Mouse (Mus musculus) gastrocnemius, adult 18-20 months (tissue): ENCODE measurements around the gene Mpzl3. TPM values are rescaled to one million over a fixed set of nuclear protein-coding genes. Genes with fewer than 3 reads are reported as not detected.

Experiments used
- DNase-seq: peaks from one replicate; pipeline ENCODE4 v3.0.0; 2021; ENCODE audit warnings: low spot score
- total RNA-seq, 2 experiments: library from RNA; stranded (reverse); gene quantifications; 2 replicates each; pipeline ENCODE4 v1.2.3; 2021

Gene Mpzl3
- total RNA-seq, 2 experiments from 2014 or later, result 1.6 to 2.1 TPM

DNA sequence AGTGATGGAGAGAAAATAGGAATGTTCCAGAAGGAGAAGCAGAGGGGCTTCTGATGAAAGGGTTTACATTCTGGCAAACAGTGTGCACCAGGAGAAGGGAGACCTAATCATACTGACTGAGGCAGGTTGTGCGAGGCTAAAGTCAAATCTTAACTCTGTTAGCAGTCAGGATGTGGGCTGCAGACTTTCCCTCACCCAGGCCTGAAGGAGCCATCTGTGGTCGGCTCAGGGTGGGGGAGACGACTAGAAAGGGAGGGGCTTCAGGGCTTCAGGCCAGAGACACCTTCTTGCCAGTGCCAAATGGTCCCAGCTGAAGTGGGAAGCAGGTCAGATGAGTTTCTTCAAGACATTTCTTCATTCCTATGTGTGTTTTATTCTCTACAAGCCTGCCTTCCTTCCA lies 43.4 kb downstream of the Mpzl3 start:
- DNase-seq, result no peak

DNA sequence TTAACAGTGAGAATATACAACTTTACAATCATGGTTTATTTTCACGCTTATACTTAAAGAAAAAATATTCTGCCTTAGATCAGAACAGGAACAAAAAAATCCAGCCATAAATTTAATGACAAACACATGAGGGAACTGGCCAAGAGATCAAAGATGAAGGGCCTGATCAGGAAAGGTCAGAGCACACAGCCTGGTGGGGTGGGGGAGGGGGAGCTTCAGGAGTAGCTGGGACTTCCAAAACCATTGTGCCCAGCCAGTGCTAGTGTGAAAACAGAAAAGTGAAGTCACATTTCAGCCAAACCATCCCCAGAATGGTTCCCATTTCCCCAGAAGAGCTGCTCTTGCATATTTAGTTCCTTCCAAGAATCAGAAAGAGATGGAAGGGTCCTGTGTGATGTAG lies 47.5 kb downstream of the Mpzl3 start:
- DNase-seq, result no peak

DNA sequence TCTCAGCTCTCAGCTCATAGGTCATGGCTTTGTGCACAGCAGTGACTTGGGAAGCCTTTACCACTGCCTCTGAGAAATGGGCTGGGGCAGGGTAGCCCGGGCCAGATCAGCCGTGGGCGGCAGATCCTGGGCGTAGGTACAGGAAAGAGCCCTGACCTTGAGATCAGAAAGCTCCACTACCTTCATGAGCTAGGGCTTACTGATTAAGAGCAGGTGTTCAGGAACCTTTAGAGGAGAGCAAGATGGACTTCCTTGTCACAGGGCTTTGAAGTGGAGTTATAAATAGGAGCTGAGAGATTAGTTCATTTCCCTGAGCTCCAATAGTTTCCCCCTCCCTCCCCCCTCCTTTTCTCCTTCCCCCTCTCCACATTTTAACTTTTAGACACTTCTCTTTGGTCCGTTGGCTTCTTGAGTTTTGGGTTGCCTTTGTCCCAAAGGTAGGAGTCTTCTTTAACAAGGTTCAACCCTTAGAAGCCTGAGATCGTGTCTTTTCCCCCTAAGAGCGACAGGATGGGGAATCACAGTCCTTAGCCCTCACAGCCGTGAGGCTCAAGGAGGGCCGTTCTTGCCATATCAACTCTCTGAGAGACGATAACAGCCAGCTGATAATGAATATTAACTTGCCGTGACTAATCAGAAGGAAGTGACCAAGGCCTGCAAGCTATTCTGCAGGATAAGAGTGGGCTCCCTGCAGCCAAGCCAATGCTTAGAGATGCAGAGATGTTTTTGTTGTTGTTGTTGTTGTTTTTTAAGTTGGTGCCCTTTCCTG lies 48.4 kb downstream of the Mpzl3 start:
- DNase-seq, result no peak

DNA sequence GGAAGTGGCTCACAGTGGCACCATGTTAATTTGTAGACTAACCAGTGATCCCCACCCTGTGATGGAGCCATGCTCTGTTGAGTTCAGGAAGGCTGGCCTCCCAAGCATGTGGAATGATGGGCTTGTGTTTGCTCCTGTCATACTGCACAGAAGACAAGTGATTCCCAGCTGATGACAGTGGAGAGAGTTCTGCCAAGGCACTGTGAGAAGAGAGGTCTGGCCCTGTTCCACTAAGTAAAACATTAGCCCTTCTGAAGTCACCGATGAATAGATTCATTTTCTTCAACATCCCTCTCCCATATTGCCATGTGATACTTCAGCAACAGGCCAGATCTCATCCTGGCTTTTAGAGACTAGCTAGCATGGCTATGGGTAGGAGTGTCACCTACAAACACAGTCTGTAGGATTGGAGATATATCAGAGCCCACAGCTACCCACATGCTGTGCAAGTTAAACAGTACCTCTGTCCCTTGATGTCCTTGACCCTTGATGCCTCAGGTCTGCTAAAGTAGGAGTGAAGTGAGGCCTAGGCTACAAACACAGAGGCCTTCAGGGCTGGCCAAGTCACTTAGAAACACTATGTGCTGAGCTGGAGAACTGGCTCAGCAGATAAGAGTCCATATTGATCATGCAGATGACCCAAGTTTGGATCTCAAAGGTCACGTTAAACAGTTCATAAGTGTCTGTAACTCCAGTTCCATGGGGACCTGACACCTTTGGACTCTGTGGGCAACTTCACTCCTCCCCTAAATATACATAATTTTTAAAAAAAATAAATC lies 50.8 kb downstream of the Mpzl3 start:
- DNase-seq, result no peak

DNA sequence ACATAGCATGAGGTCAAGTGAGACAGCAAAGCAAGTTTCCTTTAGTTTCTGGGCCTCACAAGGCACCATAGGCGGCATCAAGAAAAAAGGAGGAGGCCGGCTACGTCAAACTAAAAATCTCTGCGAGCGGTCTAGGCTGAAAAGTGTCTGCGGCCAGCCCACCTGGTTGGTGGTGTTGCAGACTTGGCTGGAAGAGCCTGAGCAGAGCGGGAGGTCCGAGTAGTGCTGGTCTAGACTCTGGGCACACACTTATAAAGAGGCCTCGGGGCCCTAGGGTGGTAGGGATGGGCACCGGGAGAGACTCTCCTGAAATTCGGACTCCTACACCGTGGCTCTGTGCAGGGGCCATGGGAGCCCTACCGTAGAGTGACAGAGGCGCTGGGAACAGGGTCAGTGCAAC lies 60.7 kb downstream of the Mpzl3 start:
- DNase-seq, result no peak

DNA sequence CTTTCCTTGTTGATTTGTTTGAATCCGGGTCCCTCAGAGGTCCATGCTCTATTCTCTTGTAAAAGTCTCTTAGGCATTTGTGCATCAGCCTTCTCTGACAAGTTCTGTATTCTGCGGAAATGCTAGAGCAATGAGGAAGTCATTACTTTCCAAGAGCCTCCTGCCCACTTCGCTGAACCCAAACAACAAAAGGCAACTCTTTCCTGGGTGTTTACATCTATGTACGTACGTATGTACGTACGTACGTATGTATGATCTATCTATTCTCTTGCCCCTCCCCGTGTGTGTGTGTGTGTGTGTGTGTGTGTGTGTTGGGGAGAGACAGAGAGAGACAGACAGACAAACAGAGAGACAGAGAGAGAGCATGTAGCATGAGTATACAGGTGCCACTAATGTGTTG lies 61.8 kb downstream of the Mpzl3 start:
- DNase-seq, result no peak

DNA sequence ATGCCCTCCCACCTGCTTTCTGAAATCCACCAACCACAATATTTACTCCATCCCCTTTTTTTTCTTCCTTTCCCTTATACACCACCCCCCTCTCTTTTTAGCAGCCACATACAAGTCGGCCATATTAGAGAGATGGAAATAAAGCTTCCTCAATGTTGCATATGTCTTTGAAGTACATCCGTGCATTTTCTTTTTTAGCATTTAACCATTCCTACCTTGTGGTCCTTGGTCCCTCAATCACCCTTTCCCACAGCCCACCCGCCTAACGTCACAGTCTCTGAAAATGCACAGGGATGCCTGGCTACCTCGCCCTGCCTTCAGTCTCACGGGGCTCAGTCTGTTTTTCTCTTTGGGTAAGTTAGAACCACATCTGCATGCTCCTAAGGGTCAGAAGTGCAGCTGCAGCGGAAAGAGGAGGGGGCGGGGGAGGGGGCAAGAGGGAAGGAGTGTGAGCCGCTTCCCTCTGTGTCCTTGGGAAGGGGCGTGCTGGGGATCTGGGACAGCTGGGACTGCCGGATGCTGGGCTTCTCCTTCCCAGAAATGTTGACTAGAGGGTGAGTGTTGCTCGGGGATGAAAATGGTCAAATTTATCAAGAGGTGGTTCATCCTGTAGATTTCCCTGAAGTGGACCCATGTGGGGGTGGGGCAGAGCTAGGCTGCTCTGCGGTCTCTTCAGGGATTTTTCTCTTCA lies 62.9 kb downstream of the Mpzl3 start, which contains the start of gene Scn2b:
Scn2b (plus strand) TSS at position 42 of the 691 bp plus-strand sequence.
- DNase-seq, result no peak

DNA sequence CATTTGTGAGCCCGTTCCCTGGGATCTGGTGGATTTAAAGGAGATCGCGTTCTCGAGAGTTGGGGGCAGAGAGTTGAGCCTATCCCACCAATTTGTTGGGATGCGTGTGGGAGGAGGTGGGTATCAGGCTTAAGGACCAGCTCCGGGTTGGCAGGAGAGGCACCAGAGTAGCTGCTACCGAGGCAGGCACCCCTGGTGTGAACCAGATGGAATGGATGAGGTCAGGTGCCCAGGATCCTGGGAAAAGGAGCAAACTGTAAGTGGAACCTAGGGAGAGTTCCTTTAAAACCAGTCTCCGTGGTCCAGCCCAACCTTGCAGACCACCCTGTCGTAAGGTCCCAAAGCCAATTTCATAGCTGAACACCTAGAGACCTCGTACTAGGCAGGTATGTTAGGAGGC lies 63.6 kb downstream of the Mpzl3 start:
- DNase-seq, result no peak

DNA sequence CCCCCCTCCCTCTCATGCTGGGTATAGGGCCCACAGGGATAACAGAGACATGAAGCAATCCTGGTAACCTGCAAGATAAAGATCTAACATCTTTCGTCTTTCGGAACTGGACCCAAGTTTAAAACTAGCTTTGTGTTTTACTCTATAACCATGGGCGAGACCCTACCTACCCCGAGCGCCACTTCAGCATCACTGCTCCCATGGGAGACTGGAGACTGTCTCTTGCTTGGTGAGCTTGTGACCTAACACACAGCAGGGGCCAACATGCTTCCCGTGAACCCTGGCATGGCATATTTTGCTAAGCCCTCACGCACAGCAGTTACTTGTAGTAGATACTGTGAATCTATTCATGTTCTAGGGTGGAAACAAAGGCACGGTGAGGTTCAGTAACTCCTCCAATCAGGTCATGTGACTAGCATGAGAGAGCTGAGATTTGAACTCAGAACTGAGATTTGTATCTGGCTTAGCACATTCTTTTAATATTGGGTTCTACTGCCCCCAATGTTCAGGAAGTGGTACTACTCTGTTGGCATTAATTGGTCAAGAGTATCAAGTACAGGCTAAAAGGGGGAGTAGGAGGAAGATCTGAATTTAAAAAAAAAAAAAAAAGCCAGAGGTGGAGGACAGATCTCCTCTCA lies 64.4 kb downstream of the Mpzl3 start:
- no peak for DNase-seq

DNA sequence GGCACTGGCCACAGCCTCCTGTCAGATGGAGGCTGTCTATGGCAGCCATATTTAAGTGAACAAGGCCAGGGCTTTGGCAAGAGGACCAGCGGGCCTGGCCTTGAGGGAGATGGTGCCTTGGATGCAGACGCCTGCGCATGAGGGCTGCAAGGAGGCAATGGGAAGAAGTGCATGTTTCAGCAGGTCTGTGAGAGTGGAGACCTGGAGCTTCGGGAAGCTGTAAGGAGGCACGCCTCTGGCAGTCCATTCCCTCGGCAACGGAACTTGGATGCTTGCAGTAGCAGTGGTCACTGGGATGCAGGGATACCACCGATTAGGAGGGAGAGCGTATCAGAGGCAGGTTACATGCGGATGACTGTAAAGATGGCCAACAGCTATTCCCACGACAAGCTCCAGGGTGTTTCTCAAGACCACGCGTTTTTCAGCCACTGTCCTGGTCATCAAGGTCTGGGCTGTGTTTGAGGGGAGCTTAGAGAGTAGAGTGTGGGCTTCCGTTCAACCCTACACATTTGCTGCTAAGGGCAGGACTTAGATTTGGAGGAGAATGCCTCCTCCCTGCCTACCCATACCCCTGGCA lies 65.1 kb downstream of the Mpzl3 start:
- no peak for DNase-seq

DNA sequence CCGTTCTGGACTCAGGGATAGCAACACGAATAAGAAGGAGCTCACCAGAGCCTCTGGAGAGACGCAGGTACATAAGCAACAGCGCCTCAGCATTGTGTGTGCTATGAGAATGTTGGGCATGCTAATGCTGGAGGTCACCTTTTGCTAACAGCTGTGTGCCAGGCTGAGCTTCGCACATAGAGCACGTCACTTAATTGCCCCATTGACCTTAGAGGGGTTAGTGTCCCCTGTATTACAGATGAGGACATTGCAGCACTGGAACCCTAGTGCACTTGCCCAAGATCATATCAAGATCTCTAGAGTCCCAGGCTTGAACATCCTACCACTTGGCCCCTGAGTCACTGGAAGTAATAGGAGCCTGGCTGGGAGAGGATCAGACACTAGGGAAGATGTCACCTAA lies 65.6 kb downstream of the Mpzl3 start:
- no peak for DNase-seq

DNA sequence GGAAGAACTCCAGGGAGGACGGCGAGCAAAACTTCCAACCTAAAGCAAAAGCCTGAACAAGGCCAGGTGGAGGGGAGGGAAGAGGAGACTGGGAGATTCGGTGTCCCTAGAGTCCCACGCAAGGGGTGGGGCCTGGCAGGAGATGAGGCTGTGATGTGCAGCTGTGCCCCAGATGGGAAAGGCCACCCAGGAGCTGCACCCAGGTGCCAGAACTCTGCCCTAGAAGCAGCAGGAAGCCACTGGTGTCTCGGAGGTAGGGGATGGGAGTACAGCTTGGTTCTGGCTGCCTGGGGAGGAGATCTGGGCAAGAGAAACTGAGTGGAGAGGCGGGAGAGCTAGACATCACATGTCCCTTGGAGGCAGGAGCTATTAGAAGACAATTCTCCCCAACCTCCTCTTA lies 66.0 kb downstream of the Mpzl3 start:
- DNase-seq, result no peak

DNA sequence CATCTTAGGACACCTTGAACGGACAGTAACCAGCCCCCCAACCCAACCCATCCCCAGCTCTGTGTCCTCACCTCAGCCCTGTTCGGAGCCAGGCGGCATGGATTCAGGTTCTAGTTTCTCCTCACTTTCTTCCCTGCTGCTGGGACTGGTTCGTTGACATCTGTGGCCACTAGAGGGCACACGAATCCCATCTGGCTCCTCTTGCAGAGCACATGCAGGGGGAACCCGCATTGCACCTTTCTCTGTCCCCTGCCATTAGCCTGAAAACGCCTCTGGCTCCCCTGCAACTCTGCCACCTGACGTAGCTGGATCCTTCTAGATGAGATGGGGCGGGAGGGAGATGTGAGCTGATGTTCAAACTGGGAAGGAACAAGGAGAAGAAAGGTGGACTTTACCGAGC lies 66.8 kb downstream of the Mpzl3 start:
- DNase-seq, result peak; percentile 79

DNA sequence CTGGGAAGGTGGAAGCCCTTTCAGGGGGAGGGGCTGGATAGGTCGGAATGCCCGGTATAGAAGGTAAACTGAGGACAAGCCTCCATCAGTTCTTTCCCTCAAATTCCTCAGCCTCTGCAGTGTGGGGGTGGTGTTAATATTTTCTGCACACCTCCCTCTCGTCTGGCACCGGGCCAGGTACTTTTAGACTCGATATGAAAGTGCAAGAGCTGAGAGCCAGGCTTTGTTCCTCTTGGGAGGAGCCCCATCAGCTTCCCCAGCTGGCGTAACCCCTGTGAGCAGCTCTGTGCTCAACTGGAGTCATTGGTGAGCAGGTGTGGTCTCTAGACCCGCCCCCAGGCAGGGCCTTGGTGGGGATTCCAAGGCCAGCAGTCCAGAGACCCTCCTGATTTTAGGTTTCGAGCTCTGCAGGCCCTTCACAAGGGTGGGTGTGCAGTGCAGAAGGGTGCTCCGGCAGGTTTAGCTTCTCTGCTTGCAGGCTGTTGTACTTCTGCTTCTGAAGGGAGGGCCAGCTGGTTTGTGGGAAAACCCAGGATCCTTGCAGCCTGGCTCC lies 67.3 kb downstream of the Mpzl3 start:
- DNase-seq, result no peak

DNA sequence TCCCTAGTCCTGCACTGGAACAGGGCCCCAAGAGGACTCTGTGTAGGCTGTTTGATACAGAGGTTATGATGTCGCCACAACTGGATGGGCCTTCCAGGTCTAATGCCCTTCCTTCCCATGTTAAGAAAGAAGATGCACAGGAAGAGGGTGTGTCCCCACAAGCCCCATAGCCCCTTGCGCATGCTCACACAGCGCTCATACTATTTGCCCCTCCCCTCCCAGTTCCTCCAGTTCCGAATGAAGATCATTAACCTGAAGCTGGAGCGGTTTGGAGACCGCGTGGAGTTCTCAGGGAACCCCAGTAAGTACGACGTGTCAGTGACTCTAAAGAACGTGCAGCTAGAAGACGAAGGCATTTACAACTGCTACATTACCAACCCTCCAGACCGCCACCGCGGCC lies 70.2 kb downstream of the Mpzl3 start:
- no peak for DNase-seq

DNA sequence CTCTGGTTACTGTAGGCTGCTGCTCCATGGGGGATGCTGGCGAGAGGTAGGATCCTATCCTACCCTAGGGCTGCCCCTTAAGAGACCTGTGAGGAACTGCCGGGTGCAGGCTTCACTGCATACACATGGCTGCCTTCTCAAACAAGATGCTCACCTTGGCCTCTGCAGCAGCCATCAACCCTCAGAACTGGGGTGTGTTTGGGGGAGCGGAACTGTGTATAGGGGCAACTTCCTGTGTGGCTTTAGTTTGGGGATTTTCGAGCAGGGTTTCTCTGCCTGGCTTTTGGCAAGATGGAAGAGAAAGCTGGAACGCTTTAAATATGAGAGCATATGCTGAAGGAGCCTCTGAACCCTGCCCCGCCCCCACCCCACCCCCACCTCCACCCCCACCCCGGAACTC lies 72.0 kb downstream of the Mpzl3 start:
- no peak for DNase-seq

Other genes with a start within 250 kb of the Mpzl3 start
- 10 to 100 TPM; 16.4 to 19.5 TPM for gene Kmt2a, start 173.9 kb upstream of the Mpzl3 start, total RNA-seq
- 100 to 1,000 TPM; 671 to 820 TPM for gene Atp5l, start 134.4 kb upstream of the Mpzl3 start, total RNA-seq
- gene Ube4a, start 89.6 kb upstream of the Mpzl3 start, total RNA-seq, result 10 to 100 TPM; 39.8 to 48.4 TPM
- not detected for gene Cd3g, start 74.8 kb upstream of the Mpzl3 start, total RNA-seq
- not detected for gene Cd3d, start 73.4 kb upstream of the Mpzl3 start, total RNA-seq
- not detected for gene Cd3e, start 45.6 kb upstream of the Mpzl3 start, total RNA-seq
- under 1 TPM; 0.23 to 0.59 TPM for gene Mpzl2, start 15.4 kb upstream of the Mpzl3 start, total RNA-seq
- under 1 TPM; 0.14 to 0.40 TPM for gene Jaml, start 24.0 kb downstream of the Mpzl3 start, total RNA-seq
- gene Scn2b, start 62.6 kb downstream of the Mpzl3 start, total RNA-seq, result 1 to 10 TPM; 2.2 to 2.5 TPM
- 100 to 1,000 TPM; 256 to 268 TPM for gene Scn4b, start 83.2 kb downstream of the Mpzl3 start, total RNA-seq
- 1 to 10 TPM; 1.2 to 1.7 TPM for gene BC049352, start 126.8 kb downstream of the Mpzl3 start, total RNA-seq
- gene Tmprss4, start 148.9 kb downstream of the Mpzl3 start, total RNA-seq, result not detected
- gene Il10ra, start 214.0 kb downstream of the Mpzl3 start, total RNA-seq, result under 1 TPM; 0.43 to 0.64 TPM